Comparison of ENCODE assay signal across 7 mouse cellular contexts in the genomic region with DNA sequence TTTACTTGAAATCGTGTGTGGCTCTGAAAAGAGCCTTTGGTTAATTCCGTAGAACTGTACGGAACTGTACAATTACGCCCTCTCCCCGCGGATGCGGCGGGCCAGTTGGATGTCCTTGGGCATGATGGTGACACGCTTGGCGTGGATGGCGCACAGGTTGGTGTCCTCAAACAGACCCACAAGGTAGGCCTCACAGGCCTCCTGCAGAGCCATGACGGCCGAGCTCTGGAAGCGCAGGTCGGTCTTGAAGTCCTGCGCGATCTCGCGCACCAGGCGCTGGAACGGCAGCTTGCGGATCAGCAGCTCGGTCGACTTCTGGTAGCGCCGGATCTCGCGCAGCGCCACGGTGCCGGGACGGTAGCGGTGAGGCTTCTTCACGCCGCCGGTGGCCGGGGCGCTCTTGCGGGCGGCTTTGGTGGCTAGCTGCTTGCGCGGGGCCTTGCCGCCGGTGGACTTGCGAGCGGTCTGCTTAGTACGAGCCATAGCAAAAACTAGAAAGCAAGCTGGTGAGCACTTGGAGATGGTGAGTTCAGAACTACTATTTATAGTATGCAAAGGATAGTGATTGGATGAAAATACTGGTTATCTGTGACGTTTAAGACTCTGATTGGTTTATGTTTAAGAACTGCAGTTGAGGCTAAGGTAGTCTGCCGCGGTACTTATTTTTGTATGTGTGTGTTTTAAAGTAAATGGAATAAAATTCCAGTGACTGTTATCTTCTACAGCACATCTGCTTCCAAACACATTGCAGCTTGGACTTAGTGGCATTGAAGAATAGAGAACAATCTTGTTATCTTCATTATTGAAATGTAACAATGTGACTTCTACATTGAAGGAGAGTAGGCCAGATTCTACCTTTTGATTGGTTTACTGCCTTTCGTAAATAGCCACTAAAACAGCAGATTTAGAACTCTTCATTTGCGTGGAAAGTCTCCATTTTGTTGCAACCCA. TPM values are rescaled to one million over a fixed set of nuclear protein-coding genes. Genes with fewer than 3 reads are reported as not detected.
DNase-seq lines count a peak whose midpoint lies in the region; ATAC-seq and TF ChIP-seq lines count a peak whose summit lies in the region.
"Not testable (repeated sequence)": the region's sequence is repeated elsewhere in the genome, so short reads cannot be mapped to it uniquely, and the experiment has no call there.

A gene (minus strand): TSS at position 516 of the 951 bp plus-strand sequence.

- peak within 1 kb of the TSS; percentile 82 for H3K4me2 ChIP-seq in midbrain, embryonic 11.5 days

- H3K9ac ChIP-seq in midbrain, embryonic 11.5 days (ENCODE audit: low read length): peak within 1 kb of the TSS; percentile 61

- under 1% methylated on average over 38 of the region's 52 CpGs for WGBS in embryonic facial prominence, embryonic 10.5 days
- under 1% methylated on average over 34 of the region's 52 CpGs for WGBS in limb, embryonic 10.5 days
- WGBS in midbrain, embryonic 11.5 days: under 1% methylated on average over 27 of the region's 52 CpGs
- under 1% methylated on average over 29 of the region's 52 CpGs for WGBS in small intestine, adult 2 months

- peak within 1 kb of the TSS; percentile 92 for H3K27ac ChIP-seq in embryonic facial prominence, embryonic 10.5 days (replicated peaks)
- peak within 1 kb of the TSS; percentile 92 for H3K27ac ChIP-seq in limb, embryonic 10.5 days
- peak within 1 kb of the TSS; percentile 83 for H3K27ac ChIP-seq in midbrain, embryonic 11.5 days (ENCODE audit: low read depth, low read length)
- peak within 1 kb of the TSS; percentile 90 for H3K27ac ChIP-seq in small intestine, adult 2 months (ENCODE audit: insufficient read depth, low read depth, low read length)

- not testable (repeated sequence) for H3K9me3 ChIP-seq in embryonic facial prominence, embryonic 10.5 days; limb, embryonic 10.5 days (replicated peaks); midbrain, embryonic 11.5 days (ENCODE audit: control insufficient read depth, low read length)

- not testable (repeated sequence) for H3K27me3 ChIP-seq in embryonic facial prominence, embryonic 10.5 days (replicated peaks; ENCODE audit: low read depth, poor library complexity, severe bottlenecking); limb, embryonic 10.5 days (ENCODE audit: low read depth, poor library complexity, severe bottlenecking); midbrain, embryonic 11.5 days (ENCODE audit: control insufficient read depth, insufficient read depth, low read length); small intestine, adult 2 months (ENCODE audit: control insufficient read depth, insufficient read depth, low read length)

- peak; percentile 65 for ATAC-seq in midbrain, embryonic 11.5 days (ENCODE audit: low FRiP score)

- TF ChIP-seq POLR2A in small intestine, adult 2 months (IDR thresholded peaks at IDR 0.05; ENCODE audit: low read depth, low read length): peak; percentile 55; the same call in 1 of the 2 replicates

- peak; percentile 67 for DNase-seq in adrenal gland, adult 8-10 months
- peak; percentile 74 for DNase-seq in embryonic facial prominence, embryonic 10.5 days (ENCODE audit: low spot score)
- peak; percentile 65 to 78 for DNase-seq in heart, adult 18-20 months
- peak; percentile 40 for DNase-seq in kidney, adult 11 months
- DNase-seq in limb, embryonic 10.5 days (ENCODE audit: low spot score): peak; percentile 68
- DNase-seq in midbrain, embryonic 11.5 days (ENCODE audit: low spot score, missing footprints): peak; percentile 97

- peak within 1 kb of the TSS; percentile 70 for H3K4me3 ChIP-seq in embryonic facial prominence, embryonic 10.5 days
- H3K4me3 ChIP-seq in limb, embryonic 10.5 days: peak within 1 kb of the TSS; percentile 59
- peak within 1 kb of the TSS; percentile 52 for H3K4me3 ChIP-seq in midbrain, embryonic 11.5 days (ENCODE audit: low read depth, low read length)
- peak within 1 kb of the TSS; percentile 71 for H3K4me3 ChIP-seq in small intestine, adult 2 months (ENCODE audit: low read depth, low read length)

- TF ChIP-seq CTCF in small intestine, adult 2 months (IDR thresholded peaks at IDR 0.05; ENCODE audit: extremely low read depth, insufficient read length, insufficient replicate concordance, low read depth, low read length): not testable (repeated sequence)

- not testable (repeated sequence) for H3K36me3 ChIP-seq in embryonic facial prominence, embryonic 10.5 days (replicated peaks); limb, embryonic 10.5 days; midbrain, embryonic 11.5 days (ENCODE audit: control insufficient read depth, insufficient read depth, low read length); small intestine, adult 2 months (ENCODE audit: control insufficient read depth, insufficient read depth, low read length)

- H3K4me1 ChIP-seq in embryonic facial prominence, embryonic 10.5 days: peaks cover 45% of the 10 kb centered on the region
- peaks cover 35% of the 10 kb centered on the region for H3K4me1 ChIP-seq in limb, embryonic 10.5 days
- peaks cover 26% of the 10 kb centered on the region for H3K4me1 ChIP-seq in midbrain, embryonic 11.5 days (ENCODE audit: control insufficient read depth, insufficient read depth, low read length)
- H3K4me1 ChIP-seq in small intestine, adult 2 months (ENCODE audit: control insufficient read depth, insufficient read depth, insufficient read length, low read length): peaks cover 18% of the 10 kb centered on the region

RNA-seq across cellular contexts. Expression of the gene that starts here (rescaled TPM):
- total RNA-seq in adrenal gland, adult 8-10 months (2022): 10 to 100 TPM; 28.7 to 37.4 (median 36.4) TPM
- 4.7 and 5.0 TPM in 2 replicates for polyA plus RNA-seq in embryonic facial prominence, embryonic 10.5 days (2016; fragmentation: Nextera tagmentation; extraction: Ambion mirVana)
- 10 to 100 TPM in 1 of 2 experiments, 1 to 10 TPM in 1; 7.5 to 10.7 TPM for total RNA-seq in heart, adult 18-20 months (2021)
- 3.0 and 5.3 TPM in 2 replicates for polyA plus RNA-seq in limb, embryonic 10.5 days (2016; fragmentation: Nextera tagmentation; extraction: Ambion mirVana)
- 3.0 and 5.1 TPM in 2 replicates for polyA plus RNA-seq in midbrain, embryonic 11.5 days (2014; fragmentation: Nextera tagmentation; extraction: Ambion mirVana)
- polyA plus RNA-seq in small intestine, adult 2 months (2012; rRNA removed): 32.6 and 42.4 TPM in 2 replicates

Comparison
In these comparisons a context has a peak if more than half of its experiments do, and no peak if none do; other contexts are left out.
1. Peak in every context shown above with its lines: DNase-seq, ATAC-seq, H3K4me3 ChIP-seq and H3K27ac ChIP-seq.
2. DNase-seq: peak in every context shown above with its lines; median percentile 97 in midbrain, embryonic 11.5 days; 74 in embryonic facial prominence, embryonic 10.5 days; 72 in heart, adult 18-20 months; 68 in limb, embryonic 10.5 days; 67 in adrenal gland, adult 8-10 months; 40 in kidney, adult 11 months.